Mouse (Mus musculus): ENCODE results near the gene Nmu. TPM values are rescaled to one million over a fixed set of nuclear protein-coding genes. Genes with fewer than 3 reads are reported as not detected.

The Nmu gene
- polyA plus RNA-seq (2012; ENCODE audit: insufficient read depth, insufficient read length, missing spikeins) = not detected in 2 replicates

- no peak within 1 kb of the TSS for H3K27ac ChIP-seq (replicated peaks; ENCODE audit: low read depth, low read length)
- no peak within 1 kb of the TSS for H3K4me3 ChIP-seq (ENCODE audit: insufficient read depth, low read depth, low read length)
- H3K4me1 ChIP-seq (ENCODE audit: control insufficient read depth, insufficient read depth, insufficient read length, low read length) = peaks cover 4% of the 10 kb centered on the region
Measured at GRCm38 (mm10) chr5:76363453-76364104, at the start of gene Nmu. Nmu (minus strand) TSS chr5:76363788.

DNA sequence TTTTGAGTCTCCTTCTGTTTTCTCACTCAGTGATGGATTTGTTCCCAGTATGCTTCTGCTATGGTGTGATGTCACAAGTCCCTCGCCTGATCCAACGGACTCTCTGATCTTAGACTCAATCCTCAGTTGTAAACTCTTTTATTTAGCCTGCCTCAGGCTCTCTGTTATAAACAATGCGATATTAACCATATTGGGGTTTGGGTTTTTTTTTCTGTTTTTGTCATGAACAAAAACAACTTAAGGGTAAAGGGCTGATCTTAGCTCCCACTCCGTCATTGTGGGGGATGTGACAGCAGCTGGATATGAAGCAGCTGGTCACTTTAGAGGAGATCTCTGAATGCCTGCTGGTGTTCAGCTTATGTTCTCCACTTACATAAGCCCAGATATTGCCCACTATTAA, 48.1 kb upstream of the Nmu start:
- H3K4me3 ChIP-seq (ENCODE audit: insufficient read depth, low read depth, low read length) = no peak overlapping the region

DNA sequence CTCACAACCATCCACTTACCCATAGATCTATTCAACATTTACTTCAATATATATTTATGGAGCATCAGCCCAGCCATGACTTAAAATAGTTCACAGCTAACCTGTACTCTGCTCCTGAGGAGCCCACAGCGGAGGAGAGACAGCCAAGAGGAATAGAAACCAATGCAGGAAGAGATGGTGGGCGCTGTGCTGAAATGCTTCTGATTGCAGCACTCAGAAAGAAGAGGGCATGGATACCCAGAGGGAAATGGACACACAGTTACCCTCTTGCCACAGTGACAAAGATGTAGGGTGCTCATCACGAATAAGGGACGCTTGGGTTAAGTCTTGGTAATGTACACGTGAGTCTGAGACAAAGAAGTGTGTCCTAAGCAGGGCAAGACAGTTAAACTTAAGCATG, 30.8 kb upstream of the Nmu start:
- Histone ChIP-seq H3K4me1 (ENCODE audit: control insufficient read depth, insufficient read depth, insufficient read length, low read length) (no peaks in the 10 kb centered on the region), H3K27ac (replicated peaks; ENCODE audit: low read depth, low read length) (no peak overlapping the region), H3K4me3 (ENCODE audit: insufficient read depth, low read depth, low read length) (no peak overlapping the region)

More for the DNA sequence above, 48.1 kb upstream of the Nmu start:
- Histone ChIP-seq H3K27ac (replicated peaks; ENCODE audit: low read depth, low read length) (no peak overlapping the region), H3K4me1 (ENCODE audit: control insufficient read depth, insufficient read depth, insufficient read length, low read length) (no peaks in the 10 kb centered on the region)

GRCm38 (mm10) chr5:76389041-76389795, 25.6 kb upstream of the Nmu start:
- Histone ChIP-seq H3K4me3 (ENCODE audit: insufficient read depth, low read depth, low read length) (no peak overlapping the region), H3K4me1 (ENCODE audit: control insufficient read depth, insufficient read depth, insufficient read length, low read length) (no peaks in the 10 kb centered on the region), H3K27ac (replicated peaks; ENCODE audit: low read depth, low read length) (no peak overlapping the region)

GRCm38 (mm10) chr5:76388474-76388873, 24.9 kb upstream of the Nmu start:
- no peak overlapping the region for H3K4me3 ChIP-seq (ENCODE audit: insufficient read depth, low read depth, low read length)
- H3K4me1 ChIP-seq (ENCODE audit: control insufficient read depth, insufficient read depth, insufficient read length, low read length) = no peaks in the 10 kb centered on the region
- no peak overlapping the region for H3K27ac ChIP-seq (replicated peaks; ENCODE audit: low read depth, low read length)

DNA sequence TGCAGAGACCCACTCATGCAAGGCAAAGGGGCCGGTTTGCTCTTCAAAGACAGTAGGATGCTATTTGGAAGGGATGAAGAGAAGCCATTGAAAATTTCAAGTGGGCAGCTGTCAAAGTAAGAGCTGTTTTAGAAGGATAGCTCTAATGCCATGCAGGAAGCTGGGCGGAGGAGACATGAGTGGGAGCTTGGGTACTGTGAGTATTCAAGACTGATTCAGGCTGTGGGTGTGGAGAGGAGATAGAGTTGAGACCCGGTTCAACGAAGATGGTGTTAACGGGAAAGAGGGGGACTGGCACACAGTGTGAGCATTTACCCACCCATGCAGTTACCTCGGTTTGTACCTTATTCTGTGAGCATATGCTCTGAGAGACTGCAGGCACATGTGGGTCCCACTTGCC, 20.1 kb upstream of the Nmu start:
- Histone ChIP-seq H3K27ac (replicated peaks; ENCODE audit: low read depth, low read length) (no peak overlapping the region), H3K4me1 (ENCODE audit: control insufficient read depth, insufficient read depth, insufficient read length, low read length) (no peaks in the 10 kb centered on the region), H3K4me3 (ENCODE audit: insufficient read depth, low read depth, low read length) (no peak overlapping the region)

- no peaks in the 10 kb centered on the region for H3K4me1 ChIP-seq (ENCODE audit: control insufficient read depth, insufficient read depth, insufficient read length, low read length)
- H3K4me3 ChIP-seq (ENCODE audit: insufficient read depth, low read depth, low read length) = no peak overlapping the region
Measured at GRCm38 (mm10) chr5:76381836-76382235, 18.2 kb upstream of the Nmu start.

DNA sequence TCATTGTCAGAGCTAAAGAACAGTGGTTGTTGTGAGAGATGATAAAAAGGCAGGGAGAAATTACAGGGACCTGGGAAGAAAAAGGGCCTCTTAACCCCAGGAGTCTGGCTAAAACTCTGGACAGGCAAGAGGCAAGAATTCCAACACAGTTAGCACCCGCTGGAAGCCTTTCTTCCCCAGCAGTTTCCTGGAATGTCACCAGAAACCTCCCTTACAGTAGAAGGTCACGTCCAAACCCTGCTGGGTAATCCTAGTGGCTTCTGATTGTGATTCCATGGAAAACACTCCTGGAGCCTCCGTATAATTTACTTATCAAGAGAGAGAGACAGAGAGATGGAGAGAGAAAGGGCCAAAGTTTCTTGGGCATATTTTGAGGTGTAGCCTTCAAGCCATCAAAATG, 15.6 kb upstream of the Nmu start:
- H3K4me1 ChIP-seq (ENCODE audit: control insufficient read depth, insufficient read depth, insufficient read length, low read length) = no peaks in the 10 kb centered on the region
- no peak overlapping the region for H3K4me3 ChIP-seq (ENCODE audit: insufficient read depth, low read depth, low read length)

More at GRCm38 (mm10) chr5:76381836-76382235, 18.2 kb upstream of the Nmu start:
- H3K27ac ChIP-seq (replicated peaks; ENCODE audit: low read depth, low read length) = no peak overlapping the region

DNA sequence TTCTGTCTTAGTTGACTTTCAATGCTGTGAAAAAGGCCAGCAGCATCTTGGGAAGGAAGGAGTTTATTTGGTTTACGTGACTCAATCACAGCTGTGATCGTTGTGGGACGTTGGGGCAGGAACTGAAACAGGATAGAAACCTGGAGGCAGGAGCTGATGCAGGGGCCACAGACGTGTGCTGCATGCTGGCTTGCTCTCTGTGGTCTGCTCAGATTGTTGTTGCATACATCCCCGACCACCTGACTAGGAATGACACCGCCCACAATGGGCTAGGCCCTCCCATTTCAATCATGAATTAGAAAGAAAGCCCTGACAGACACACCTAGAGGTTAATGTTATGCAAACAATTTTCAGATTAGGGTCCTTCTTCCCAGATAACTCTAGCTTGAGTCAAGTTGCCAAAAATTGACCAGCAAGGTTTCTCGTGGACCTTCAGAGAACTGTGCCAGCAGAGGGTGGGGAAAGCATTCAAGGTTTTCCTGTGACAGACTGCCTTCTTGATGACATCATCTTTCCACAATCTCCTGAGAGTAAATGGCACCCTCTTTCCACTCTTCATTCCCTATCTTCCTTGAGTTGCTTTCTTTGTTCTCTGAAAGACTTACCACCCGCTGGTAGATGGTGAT, 5.7 kb upstream of the Nmu start:
- no peak overlapping the region for H3K27ac ChIP-seq (replicated peaks; ENCODE audit: low read depth, low read length)
- H3K4me3 ChIP-seq (ENCODE audit: insufficient read depth, low read depth, low read length) = no peak overlapping the region
- no peaks in the 10 kb centered on the region for H3K4me1 ChIP-seq (ENCODE audit: control insufficient read depth, insufficient read depth, insufficient read length, low read length)

More for the DNA sequence above, 15.6 kb upstream of the Nmu start:
- H3K27ac ChIP-seq (replicated peaks; ENCODE audit: low read depth, low read length) = no peak overlapping the region

GRCm38 (mm10) chr5:76365406-76365805, 1.8 kb upstream of the Nmu start:
- H3K27ac ChIP-seq (replicated peaks; ENCODE audit: low read depth, low read length) = no peak overlapping the region
- H3K4me1 ChIP-seq (ENCODE audit: control insufficient read depth, insufficient read depth, insufficient read length, low read length) = peaks cover 4% of the 10 kb centered on the region
- H3K4me3 ChIP-seq (ENCODE audit: insufficient read depth, low read depth, low read length) = no peak overlapping the region

GRCm38 (mm10) chr5:76360786-76361185, 2.8 kb downstream of the Nmu start:
- H3K4me1 ChIP-seq (ENCODE audit: control insufficient read depth, insufficient read depth, insufficient read length, low read length) = peaks cover 4% of the 10 kb centered on the region
- no peak overlapping the region for H3K4me3 ChIP-seq (ENCODE audit: insufficient read depth, low read depth, low read length)
- H3K27ac ChIP-seq (replicated peaks; ENCODE audit: low read depth, low read length) = no peak overlapping the region

GRCm38 (mm10) chr5:76360057-76360456, 3.5 kb downstream of the Nmu start:
- H3K27ac ChIP-seq (replicated peaks; ENCODE audit: low read depth, low read length) = no peak overlapping the region
- H3K4me1 ChIP-seq (ENCODE audit: control insufficient read depth, insufficient read depth, insufficient read length, low read length) = peaks cover 4% of the 10 kb centered on the region

DNA sequence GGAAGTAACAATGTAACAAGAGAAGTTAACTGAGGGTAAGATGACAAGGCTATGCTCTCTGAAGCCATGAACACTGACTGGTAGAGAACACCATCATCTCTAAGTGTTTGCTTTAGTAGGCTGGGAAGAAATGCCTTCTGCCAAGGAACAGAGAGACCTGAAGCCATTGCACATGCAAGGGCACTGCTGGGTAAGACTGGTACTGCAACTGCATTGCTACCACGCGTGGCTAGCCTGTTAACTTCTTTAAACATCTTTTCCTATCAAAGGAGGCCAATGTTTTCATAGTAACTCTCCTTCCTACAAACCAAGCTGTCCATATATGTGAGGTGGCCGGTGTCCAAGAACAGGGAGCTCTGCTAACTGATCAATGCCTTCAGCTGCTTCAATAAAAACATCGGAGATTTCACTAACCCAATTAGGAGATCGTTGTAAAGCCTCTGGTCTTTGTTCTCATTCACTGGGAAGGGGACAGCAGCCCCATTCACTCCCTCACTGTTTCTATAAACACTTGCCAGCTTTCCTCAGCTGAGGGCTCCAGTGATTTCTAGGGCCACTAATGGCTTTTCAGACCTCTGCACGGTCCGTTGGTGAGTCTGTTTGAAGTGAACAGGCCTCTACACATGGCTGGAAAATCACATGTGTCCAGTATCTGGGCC, 11.5 kb downstream of the Nmu start:
- Histone ChIP-seq H3K4me3 (ENCODE audit: insufficient read depth, low read depth, low read length) (no peak overlapping the region), H3K4me1 (ENCODE audit: control insufficient read depth, insufficient read depth, insufficient read length, low read length) (no peaks in the 10 kb centered on the region), H3K27ac (replicated peaks; ENCODE audit: low read depth, low read length) (no peak overlapping the region)

More at GRCm38 (mm10) chr5:76360057-76360456, 3.5 kb downstream of the Nmu start:
- H3K4me3 ChIP-seq (ENCODE audit: insufficient read depth, low read depth, low read length) = no peak overlapping the region

GRCm38 (mm10) chr5:76351537-76351936, 12.1 kb downstream of the Nmu start:
- Histone ChIP-seq H3K4me3 (ENCODE audit: insufficient read depth, low read depth, low read length) (no peak overlapping the region), H3K27ac (replicated peaks; ENCODE audit: low read depth, low read length) (no peak overlapping the region), H3K4me1 (ENCODE audit: control insufficient read depth, insufficient read depth, insufficient read length, low read length) (no peaks in the 10 kb centered on the region)

DNA sequence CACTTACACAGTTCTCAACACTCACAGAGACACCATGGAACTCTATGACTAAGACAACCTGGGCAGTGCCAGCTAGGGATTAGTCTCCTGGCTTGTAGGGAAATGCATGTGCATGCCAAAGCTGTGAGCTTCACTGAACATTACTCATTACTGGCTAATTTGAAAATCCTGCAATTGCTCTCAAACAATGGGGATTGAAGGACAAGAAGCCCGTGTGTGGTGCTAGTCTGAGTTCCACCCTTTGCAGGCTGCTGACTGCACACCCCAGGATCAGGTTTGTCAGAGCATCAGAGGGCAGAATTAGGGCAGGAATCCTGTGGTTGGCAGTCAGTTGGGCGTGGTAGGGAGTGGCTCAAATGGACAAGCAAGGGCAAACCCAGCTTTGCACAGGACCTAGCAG, 17.5 kb downstream of the Nmu start:
- no peak overlapping the region for H3K4me3 ChIP-seq (ENCODE audit: insufficient read depth, low read depth, low read length)
- no peak overlapping the region for H3K27ac ChIP-seq (replicated peaks; ENCODE audit: low read depth, low read length)
- no peaks in the 10 kb centered on the region for H3K4me1 ChIP-seq (ENCODE audit: control insufficient read depth, insufficient read depth, insufficient read length, low read length)

All from brown adipose tissue, adult 24 weeks (tissue).